Mouse (Mus musculus) gastrocnemius, postnatal 36 days (tissue): ENCODE results near the gene Itga3. TPM values are rescaled to one million over a fixed set of nuclear protein-coding genes. Genes with fewer than 3 reads are reported as not detected.

Experiments
- DNase-seq, 2 experiments: peaks; one replicate each; pipeline ENCODE4 v3.0.0; 2022
- intact Hi-C: fragments of 180-260 bp; cut with DNase I; formaldehyde crosslinking; loops from one replicate; pipeline ENCODE4 v1.15.1; 2025
- long read RNA-seq, 2 experiments: library from polyadenylated mRNA; stranded (forward); transcript quantifications; one replicate each; pipeline ENCODE4 v2.0.0; 2021
- total RNA-seq, 2 experiments: library from RNA; stranded (reverse); gene quantifications; 2 replicates each; pipeline ENCODE4 v1.2.3; 2021

Itga3 gene
- total RNA-seq = 1 to 10 TPM; 3.2 to 4.0 TPM
- long read RNA-seq, experiment 1, partial matches to known transcripts = 1 of 1 reads
- long read RNA-seq, experiment 1, other reads (novel, unspliced or antisense) = 0 of 1 reads
- long read RNA-seq, experiment 2, full-length matches to known transcripts = 1 of 3 reads
- long read RNA-seq, experiment 2, partial matches to known transcripts = 1 of 3 reads
- long read RNA-seq, experiment 2, other reads (novel, unspliced or antisense) = 1 of 3 reads

GRCm38 (mm10) chr11:95076536-95077111 lies at the start of gene Itga3:
Gene Itga3, minus strand, starts transcription at chr11:95076801.
- peak; percentile 29 to 46 for DNase-seq
- intact Hi-C loops = no loop called here

- intact Hi-C loops = loop anchor here (10.0 kb wide), 1 partner anchor 249 kb away; no protein-coding TSS in a partner anchor
- DNase-seq = no peak
Observed at GRCm38 (mm10) chr11:95125366-95125948, 48.9 kb upstream of the Itga3 start.

- no peak for DNase-seq
- intact Hi-C loops = loop anchor here (10.0 kb wide), 1 partner anchor 253 kb away; no protein-coding TSS in a partner anchor
Observed at GRCm38 (mm10) chr11:95122100-95122489, 45.5 kb upstream of the Itga3 start.

DNA sequence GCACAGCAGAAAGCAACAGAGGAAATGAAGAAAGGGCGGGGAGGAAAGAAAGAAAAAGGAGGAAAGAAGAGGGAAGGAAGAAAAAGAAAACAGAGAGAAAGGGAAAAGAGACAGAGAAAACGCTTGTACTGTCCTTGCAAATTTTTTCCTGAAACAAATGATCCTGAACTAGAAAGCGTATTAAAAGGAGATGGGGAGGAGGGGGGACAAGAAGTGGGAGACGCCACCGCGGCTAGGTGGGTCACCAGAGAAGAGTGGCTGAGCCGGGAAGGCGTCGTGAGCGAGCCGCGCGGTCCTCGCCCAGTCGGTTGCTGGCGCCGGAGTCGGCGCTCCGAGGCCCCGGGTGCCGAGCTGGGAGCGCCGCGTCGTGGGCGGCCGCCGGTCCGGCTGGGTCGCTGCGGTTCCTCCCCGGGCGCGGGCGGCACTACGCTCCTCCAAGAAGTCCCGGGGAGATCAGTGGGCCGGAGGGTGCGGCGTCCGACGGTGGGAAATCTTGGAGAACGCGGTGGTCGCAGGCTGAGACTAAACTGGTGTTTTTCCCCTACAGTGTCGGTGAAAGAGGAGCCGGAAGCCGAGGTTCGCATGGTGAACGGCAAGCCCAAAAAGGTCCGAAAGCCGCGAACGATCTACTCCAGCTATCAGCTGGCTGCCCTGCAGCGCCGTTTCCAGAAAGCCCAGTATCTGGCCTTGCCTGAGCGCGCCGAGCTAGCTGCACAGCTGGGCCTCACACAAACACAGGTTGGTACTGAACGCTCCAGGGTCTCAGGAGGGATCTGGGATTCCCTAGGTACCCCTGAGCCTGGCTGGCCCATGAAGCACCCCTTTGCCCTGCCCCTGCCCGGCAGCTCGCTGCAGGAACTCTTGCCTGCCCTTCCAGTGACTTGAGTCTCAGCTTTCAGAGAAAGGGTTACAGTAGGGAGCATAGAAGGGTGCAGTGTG lies 44.8 kb upstream of the Itga3 start:
- intact Hi-C loops = loop anchor here (10.0 kb wide), 1 partner anchor 253 kb away; no protein-coding TSS in a partner anchor
- DNase-seq = no peak

GRCm38 (mm10) chr11:95120633-95121020 lies 44.0 kb upstream of the Itga3 start:
- intact Hi-C loops = loop anchor here (10.0 kb wide), 1 partner anchor 254 kb away; no protein-coding TSS in a partner anchor
- no peak for DNase-seq

- intact Hi-C loops = loop anchor here (5.0 to 10.0 kb wide), 2 partner anchors 255 to 402 kb away; no protein-coding TSS in a partner anchor
Observed at GRCm38 (mm10) chr11:95119990-95120632, 43.5 kb upstream of the Itga3 start, which contains the start of gene Dlx3. Gene Dlx3, plus strand, starts transcription at chr11:95120119.

DNA sequence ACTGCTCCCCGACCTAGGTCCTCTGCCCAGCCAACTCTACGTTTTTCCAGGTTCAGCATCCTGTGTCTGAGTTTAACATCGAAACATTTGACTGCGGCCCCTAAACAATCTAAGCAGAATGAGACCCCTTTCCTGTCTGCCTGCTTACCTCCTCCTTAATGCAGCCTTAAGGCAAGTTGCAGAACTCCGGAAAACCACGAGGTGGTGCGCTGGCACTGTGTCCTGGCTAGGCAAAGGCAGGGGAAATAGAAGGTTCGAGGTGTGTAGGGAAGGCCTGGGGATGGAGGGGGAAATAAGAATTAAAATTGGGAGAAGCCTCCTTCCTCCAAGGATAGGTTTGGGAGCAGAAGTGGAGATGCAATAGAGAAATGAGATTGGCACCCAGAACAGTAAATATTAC lies 41.9 kb upstream of the Itga3 start:
- intact Hi-C loops = loop anchor here (1.0 to 5.0 kb wide), 2 partner anchors 114 to 404 kb away; no protein-coding TSS in a partner anchor
- DNase-seq = peak; percentile 64 to 66

More at GRCm38 (mm10) chr11:95119990-95120632, 43.5 kb upstream of the Itga3 start, which contains the start of gene Dlx3:
- no peak for DNase-seq

DNA sequence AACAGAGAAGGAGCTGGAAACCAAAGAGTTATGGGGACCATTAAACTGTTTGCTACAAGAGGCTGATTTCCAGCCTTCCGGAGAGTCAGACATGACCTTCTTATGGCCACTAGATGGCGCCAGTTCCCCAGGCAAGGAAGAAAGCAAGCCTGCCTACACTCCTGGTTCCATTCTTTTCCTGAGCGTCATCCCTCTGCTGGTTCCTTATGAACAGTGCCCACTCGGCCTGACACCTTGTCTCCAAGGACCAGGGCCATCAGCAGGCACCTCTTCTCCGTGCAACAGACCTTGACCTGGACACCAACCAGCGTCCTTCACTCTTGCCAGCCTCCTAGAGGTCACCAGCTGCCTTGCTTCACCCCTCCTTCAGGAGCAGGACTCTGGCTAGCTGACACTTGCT lies 40.4 kb upstream of the Itga3 start:
- peak; percentile 40 to 41 for DNase-seq
- intact Hi-C loops = loop anchor here (1.0 to 5.0 kb wide), 2 partner anchors 134 to 405 kb away; no protein-coding TSS in a partner anchor

DNA sequence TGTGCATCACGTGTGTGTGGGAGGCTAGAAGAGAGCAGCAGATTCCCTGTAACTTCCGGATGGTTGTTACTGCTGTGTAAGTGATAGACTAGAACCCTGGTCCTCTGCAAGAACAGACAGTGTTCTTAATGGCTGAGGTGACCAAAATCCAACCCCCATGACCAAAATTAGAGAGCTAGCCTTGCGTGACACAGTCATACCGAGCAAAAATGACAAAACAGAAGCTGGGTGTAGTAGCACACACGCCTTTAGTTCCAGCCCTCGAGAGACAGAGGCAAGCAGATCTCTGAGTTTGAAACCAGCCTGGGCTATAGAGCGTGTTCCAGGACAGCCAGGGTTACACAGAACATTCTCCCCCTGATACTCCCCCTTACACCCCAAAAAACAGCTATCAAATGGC lies 33.5 kb upstream of the Itga3 start:
- intact Hi-C loops = no loop called here
- DNase-seq = no peak

DNA sequence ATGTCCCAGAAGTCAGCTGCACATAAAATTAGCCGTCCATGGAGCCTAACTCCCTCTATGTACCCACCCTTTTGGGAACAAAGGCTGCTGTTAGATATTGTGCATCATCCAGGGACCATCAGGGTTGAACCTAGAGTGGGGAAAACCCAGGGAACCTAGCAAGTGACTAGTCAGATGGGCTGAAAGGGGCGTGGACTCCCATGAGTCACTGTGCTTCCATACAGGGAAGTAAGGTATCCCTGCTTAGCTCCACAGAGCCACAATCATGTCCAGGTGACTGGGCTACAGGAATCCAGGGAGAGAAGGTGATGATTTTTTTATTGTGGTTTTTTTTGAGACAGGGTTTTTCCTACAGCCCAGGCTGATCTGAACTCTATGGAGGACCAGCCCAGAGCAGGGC lies 32.4 kb upstream of the Itga3 start:
- DNase-seq = no peak
- intact Hi-C loops = no loop called here

GRCm38 (mm10) chr11:95106440-95107236 lies 30.0 kb upstream of the Itga3 start:
- intact Hi-C loops = loop anchor here (1.0 to 2.0 kb wide), 2 partner anchors 32 to 59 kb away; no protein-coding TSS in a partner anchor
- DNase-seq = peak; percentile 69 to 72

DNA sequence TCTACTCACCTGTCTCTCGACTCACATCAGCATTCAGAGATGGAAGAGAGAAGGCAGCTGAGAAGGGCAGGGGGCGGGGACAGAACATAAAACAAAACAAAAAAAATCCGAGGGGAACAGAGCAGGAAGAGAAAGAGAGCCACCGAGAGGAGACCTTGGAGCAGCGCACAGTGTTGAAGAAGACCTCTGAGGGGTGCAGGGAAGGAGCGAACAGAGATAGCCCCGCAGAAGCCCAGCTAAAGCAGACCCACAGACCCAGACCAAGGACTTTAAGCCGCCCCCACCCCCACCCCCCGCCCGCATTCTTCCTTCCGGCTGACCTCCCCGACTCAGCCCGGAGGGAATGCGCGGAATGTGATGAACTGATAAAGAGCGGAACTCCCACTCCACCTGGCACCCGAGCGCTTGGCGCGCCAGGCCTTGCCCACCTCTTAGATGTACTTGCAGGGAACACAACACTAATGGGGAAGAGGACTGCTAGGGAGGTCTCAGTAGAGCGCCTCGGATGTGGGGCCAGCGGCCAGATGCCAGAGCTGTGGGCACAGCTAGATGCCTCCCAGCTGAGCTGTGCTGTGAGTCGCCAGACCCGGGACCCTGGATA lies 28.8 kb upstream of the Itga3 start:
- no peak for DNase-seq
- intact Hi-C loops = no loop called here

GRCm38 (mm10) chr11:95104266-95104665 lies 27.7 kb upstream of the Itga3 start:
- intact Hi-C loops = no loop called here

DNA sequence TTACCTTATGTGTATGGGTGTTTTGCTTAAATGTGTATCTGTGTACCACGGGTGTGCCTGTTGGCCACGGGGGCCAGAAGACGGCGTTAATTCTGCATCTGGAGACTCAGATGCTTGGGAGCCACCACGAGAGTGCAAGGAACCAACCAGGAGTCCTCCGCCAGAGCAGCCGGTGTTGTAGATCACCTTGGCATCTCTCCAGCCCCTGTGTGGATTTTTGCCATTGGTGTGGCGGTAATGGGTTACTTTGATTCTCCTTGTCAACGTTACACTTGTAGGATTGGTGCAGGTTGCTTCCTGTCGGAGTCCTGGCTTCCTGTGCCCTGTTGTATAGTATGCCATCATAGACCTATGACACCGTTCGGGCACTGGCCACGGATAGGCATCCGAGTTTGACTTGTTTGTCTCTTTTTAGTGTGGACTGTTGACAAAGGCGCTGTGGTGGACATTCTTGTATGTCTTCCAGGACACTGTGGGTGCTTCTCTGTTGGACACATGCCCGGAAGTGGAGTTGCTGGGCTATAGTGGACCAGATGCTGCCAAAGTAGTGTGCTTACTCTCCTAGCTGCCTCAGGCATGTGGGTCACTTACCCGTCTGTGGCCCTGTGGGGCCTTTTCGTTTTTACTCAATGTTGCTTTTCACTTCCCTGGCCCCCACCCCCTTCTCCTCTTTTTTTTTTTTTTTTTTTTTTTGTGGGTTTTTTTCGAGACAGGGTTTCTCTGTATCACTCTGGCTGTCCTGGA lies 25.7 kb upstream of the Itga3 start:
- DNase-seq = no peak
- intact Hi-C loops = no loop called here

More at GRCm38 (mm10) chr11:95104266-95104665, 27.7 kb upstream of the Itga3 start:
- DNase-seq = no peak

DNA sequence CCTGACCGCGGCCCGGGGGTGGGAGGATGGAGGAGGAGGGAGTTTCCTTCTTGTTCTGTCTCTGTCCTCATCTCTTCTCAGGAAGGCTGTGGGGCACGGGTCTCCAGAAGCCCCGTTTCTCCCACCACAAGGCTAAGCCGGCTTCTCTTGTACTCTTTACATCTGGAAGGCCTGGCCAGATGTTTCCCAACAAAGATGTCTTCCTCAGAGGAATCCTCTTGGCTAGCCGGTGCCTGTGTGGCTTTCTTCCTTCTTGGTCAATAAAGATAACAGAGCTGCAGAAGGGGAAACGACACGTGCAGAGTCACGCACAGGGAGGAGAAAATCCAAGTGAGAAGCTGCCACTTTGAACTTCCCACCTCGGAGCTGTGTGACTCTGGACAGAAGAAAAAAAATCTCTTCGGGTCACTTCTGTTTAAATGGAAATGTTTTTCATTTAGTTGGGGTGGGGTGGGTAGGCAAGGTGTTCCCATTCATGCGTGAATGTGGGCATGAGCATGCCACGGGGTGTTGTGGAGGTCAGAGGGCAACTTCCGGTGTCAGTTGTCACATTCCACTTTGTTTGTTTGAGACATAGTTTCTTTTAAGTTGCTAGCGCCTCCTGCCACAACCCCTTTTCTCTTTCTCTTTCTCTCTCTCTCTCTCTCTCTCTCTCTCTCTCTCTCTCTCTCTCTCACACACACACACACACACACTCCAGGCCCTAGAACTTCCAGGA lies 24.6 kb upstream of the Itga3 start:
- intact Hi-C loops = no loop called here
- no peak for DNase-seq

- intact Hi-C loops = no loop called here
- DNase-seq = no peak
Observed at GRCm38 (mm10) chr11:95100393-95100792, 23.8 kb upstream of the Itga3 start.
